Mouse (Mus musculus) brain, adult 10 weeks (tissue): ENCODE data around the gene Pramef17. TPM values are rescaled to one million over a fixed set of nuclear protein-coding genes. Genes with fewer than 3 reads are reported as not detected.

Experiments used
- polyA plus RNA-seq: library from polyadenylated mRNA; stranded (reverse); fragments of 350-450 nt; fragmentation: Illumina TruSeq; extraction: RNeasy Lipid Tissue Mini Kit (QIAGEN cat#74804); gene quantifications from one replicate; pipeline ENCODE4 v1.2.3, GENCODE M21; 2015; ENCODE audit warnings: low read depth, low replicate concordance

Gene Pramef17
- not detected for polyA plus RNA-seq

GRCm38 (mm10) chr4:143994269-143994668, at the start of gene Pramef17:
Gene Pramef17 (minus strand): TSS chr4:143994369.

GRCm38 (mm10) chr4:143966850-143967249, 27.3 kb downstream of the Pramef17 start, which contains the start of gene Gm13101:
Gene Gm13101 (minus strand): TSS chr4:143966950.

GRCm38 (mm10) chr4:143950916-143951315, 43.3 kb downstream of the Pramef17 start, which contains the start of gene Pramef25:
Gene Pramef25 (minus strand): TSS chr4:143951016.

Other genes with a start within 250 kb of the Pramef17 start
- gene Gm13023, start 205.0 kb downstream of the Pramef17 start, polyA plus RNA-seq = not detected
- gene Gm13084, start 178.3 kb downstream of the Pramef17 start, polyA plus RNA-seq = not detected
- not detected for gene Gm13103, start 147.9 kb downstream of the Pramef17 start, polyA plus RNA-seq
- not detected for gene Pramef6, start 94.0 kb downstream of the Pramef17 start, polyA plus RNA-seq
- not detected for gene Pramef25, start 43.4 kb downstream of the Pramef17 start, polyA plus RNA-seq
- gene Gm13101, start 27.4 kb downstream of the Pramef17 start, polyA plus RNA-seq = not detected
- gene Pramel4, start 64.8 kb upstream of the Pramef17 start, polyA plus RNA-seq = not detected
- not detected for gene Gm13102, start 112.1 kb upstream of the Pramef17 start, polyA plus RNA-seq
- not detected for gene Oog3, start 168.3 kb upstream of the Pramef17 start, polyA plus RNA-seq
- gene Oog2, start 196.3 kb upstream of the Pramef17 start, polyA plus RNA-seq = not detected
- gene C87977, start 218.9 kb upstream of the Pramef17 start, polyA plus RNA-seq = not detected